Mouse (Mus musculus): ENCODE measurements around the gene Psmg4.

The Psmg4 gene

GRCm38 (mm10) chr13:34193384-34193783 lies 30.6 kb downstream of the Psmg4 start:
- DNase-seq (ENCODE audit: low spot score in 2 of 2), result no peak

GRCm38 (mm10) chr13:34195676-34196075 lies 32.9 kb downstream of the Psmg4 start:
- DNase-seq (ENCODE audit: low spot score in 2 of 2), result no peak

- no peak for DNase-seq (ENCODE audit: low spot score in 2 of 2)
Observed at GRCm38 (mm10) chr13:34205216-34205615, 42.5 kb downstream of the Psmg4 start.

- DNase-seq (ENCODE audit: low spot score in 2 of 2), result no peak
Observed at GRCm38 (mm10) chr13:34207714-34208470, 45.1 kb downstream of the Psmg4 start.

DNA sequence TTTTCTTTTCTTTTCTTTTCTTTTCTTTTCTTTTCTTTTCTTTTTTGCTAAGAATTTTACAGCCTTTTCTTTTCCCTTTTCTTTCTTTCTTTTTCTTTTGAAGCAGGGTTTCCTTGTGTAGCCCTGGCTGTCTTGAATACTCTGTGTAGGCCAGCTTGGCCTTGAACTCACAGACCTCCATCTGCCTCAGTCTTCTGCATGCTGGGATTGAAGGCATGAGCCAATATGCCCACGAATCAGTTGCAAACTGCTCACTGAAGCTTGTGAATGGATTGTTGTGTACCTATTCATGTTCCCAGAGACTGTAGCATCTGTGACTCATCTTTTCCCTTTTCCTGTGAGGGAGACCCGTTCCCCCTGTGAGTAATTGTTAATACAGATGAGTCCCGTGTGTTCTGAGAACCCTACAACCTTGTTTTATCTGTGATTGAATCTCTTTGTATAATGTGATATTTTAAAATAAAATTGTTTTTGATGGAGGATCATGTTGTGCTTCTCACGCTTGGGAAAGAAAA lies 48.6 kb downstream of the Psmg4 start:
- DNase-seq (ENCODE audit: low spot score in 2 of 2), result no peak

GRCm38 (mm10) chr13:34212735-34213212 lies 50.0 kb downstream of the Psmg4 start:
- no peak for DNase-seq (ENCODE audit: low spot score in 2 of 2)

DNA sequence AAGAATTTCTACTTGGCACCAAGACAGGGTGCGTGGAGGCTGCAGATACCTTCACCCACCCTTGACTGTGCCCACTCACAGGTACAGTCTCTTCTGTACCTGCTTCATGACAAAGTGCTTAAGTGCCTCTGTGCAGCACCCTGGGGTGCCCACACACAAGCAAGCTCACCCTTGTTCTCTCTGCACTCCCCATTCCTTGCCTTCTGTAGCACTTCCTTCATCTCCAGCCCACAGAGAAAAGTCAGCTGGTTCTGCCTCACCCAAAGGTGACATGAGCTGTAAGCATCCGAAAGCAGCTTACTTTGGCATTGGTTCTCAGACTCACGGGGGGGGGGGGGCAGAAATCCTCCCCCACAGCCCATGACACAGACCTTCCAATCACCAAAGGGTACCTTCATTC lies 52.1 kb downstream of the Psmg4 start:
- no peak for DNase-seq (ENCODE audit: low spot score in 2 of 2)

- no peak for DNase-seq (ENCODE audit: low spot score in 2 of 2)
Observed at GRCm38 (mm10) chr13:34218776-34219175, 56.0 kb downstream of the Psmg4 start.

DNA sequence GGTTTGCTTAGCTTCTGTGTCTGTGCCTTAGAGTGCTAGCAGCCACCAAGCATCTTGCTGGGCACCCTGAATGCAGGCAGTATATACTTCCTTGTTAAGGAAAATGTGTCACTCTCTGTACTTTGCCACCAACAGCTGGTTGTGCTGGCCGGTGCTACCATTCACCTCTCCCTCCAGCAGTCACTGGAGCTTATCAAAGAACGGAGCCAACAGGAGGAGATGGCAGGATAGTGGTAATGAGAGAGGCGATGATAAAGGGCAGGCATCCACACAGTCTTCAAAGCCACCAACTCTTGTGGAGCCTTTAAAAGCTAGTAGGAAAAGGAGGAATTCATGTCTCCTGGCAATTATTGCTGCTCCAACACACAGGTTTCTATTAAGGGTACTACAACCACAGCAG lies 57.0 kb downstream of the Psmg4 start:
- DNase-seq (ENCODE audit: low spot score in 2 of 2), result no peak

GRCm38 (mm10) chr13:34222985-34223384 lies 60.2 kb downstream of the Psmg4 start:
- no peak for DNase-seq (ENCODE audit: low spot score in 2 of 2)

DNA sequence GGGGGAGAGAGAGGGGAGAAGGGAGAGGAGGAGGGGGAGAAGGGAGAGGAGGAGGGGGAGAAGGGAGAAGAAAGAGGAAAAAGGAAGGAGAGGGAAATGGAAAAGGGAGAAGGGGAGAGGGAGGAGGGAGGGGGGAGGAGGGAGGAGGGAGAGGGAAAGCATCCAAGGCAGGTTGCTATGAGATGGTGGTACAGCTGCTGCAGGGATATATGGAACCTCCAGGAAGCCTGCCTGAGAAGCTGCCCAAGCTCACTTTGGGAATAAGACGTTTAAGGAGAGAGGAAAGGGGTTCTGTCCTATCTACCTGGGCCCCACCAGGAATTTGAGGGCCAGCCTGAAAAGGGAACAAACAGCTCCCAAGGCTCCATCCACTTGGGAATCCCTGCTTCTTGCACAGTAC lies 64.2 kb downstream of the Psmg4 start:
- no peak for DNase-seq (ENCODE audit: low spot score in 2 of 2)

All from natural killer cell, adult 2 months (primary cell).